Mouse (Mus musculus) myocyte (in vitro differentiated cells): Measurements from ENCODE around the gene Ccdc136. TPM values are rescaled to one million over a fixed set of nuclear protein-coding genes. Genes with fewer than 3 reads are reported as not detected.

Source experiments
- H3K27me3 ChIP-seq: one replicate; pipeline ENCODE4 v1.6.1; 2011; ENCODE audit not compliant: control insufficient read depth, insufficient read depth, insufficient read length
- H3K36me3 ChIP-seq: one replicate; pipeline ENCODE4 v1.6.1; 2011; ENCODE audit not compliant: control insufficient read depth, insufficient read depth
- H3K4me2 ChIP-seq: one replicate; pipeline ENCODE4 v1.6.1; 2011; ENCODE audit warnings: low read depth, control low read depth
- H3K4me3 ChIP-seq: one replicate; pipeline ENCODE4 v1.5.1; 2011; ENCODE audit warnings: mild to moderate bottlenecking, control low read depth, moderate library complexity
- H3K79me2 ChIP-seq: one replicate; pipeline ENCODE4 v1.6.1; 2011; ENCODE audit not compliant: control insufficient read depth, insufficient read depth
- H3ac ChIP-seq: one replicate; pipeline ENCODE4 v1.6.1; 2011; ENCODE audit not compliant: control insufficient read depth, insufficient read length
- CEBPB ChIP-seq: IDR thresholded peaks from 2 replicates; pipeline ENCODE4 v1.6.1; 2011; ENCODE audit warnings: mild to moderate bottlenecking, moderate library complexity; ENCODE audit not compliant: poor library complexity, insufficient read depth, severe bottlenecking
- E2F4 ChIP-seq: IDR thresholded peaks from one replicate; pipeline ENCODE4 v1.6.1; 2011; ENCODE audit warnings: mild to moderate bottlenecking, control low read depth, moderate library complexity; ENCODE audit not compliant: insufficient read depth
- MAX ChIP-seq: IDR thresholded peaks from one replicate; pipeline ENCODE4 v1.6.1; 2011; ENCODE audit warnings: low read depth, mild to moderate bottlenecking, control low read depth
- MYOD1 ChIP-seq, 3 experiments: IDR thresholded peaks; one replicate each; pipeline ENCODE4 v1.6.1; 2011; ENCODE audit warnings: control low read depth in 2 of 3, low read depth in 2 of 3, mild to moderate bottlenecking in 2 of 3, moderate library complexity in 1 of 3; ENCODE audit not compliant: insufficient read length in 2 of 3, control insufficient read depth in 1 of 3
- MYOG ChIP-seq, 3 experiments: IDR thresholded peaks; one replicate each; pipeline ENCODE4 v1.6.1; 2011; ENCODE audit warnings: control low read depth in 2 of 3, low read depth in 2 of 3, mild to moderate bottlenecking in 2 of 3; ENCODE audit not compliant: insufficient read length in 2 of 3, control insufficient read depth in 1 of 3, insufficient read depth in 1 of 3
- POLR2A ChIP-seq: IDR thresholded peaks from one replicate; pipeline ENCODE4 v1.6.1; 2011; ENCODE audit warnings: low read depth, mild to moderate bottlenecking, control low read depth, moderate library complexity; ENCODE audit not compliant: insufficient read length
- POLR2AphosphoS2 ChIP-seq: IDR thresholded peaks from one replicate; pipeline ENCODE4 v1.6.1; 2011; ENCODE audit warnings: low read depth, control low read depth; ENCODE audit not compliant: insufficient read length
- REST ChIP-seq: IDR thresholded peaks from one replicate; pipeline ENCODE4 v1.6.1; 2011; ENCODE audit warnings: mild to moderate bottlenecking, control low read depth, moderate library complexity; ENCODE audit not compliant: insufficient read depth, insufficient read length
- SRF ChIP-seq: IDR thresholded peaks from one replicate; pipeline ENCODE4 v1.6.1; 2011; ENCODE audit warnings: low read depth; ENCODE audit not compliant: control insufficient read depth, insufficient read length
- TCF12 ChIP-seq: IDR thresholded peaks from one replicate; pipeline ENCODE4 v1.6.1; 2011; ENCODE audit warnings: mild to moderate bottlenecking, control low read depth; ENCODE audit not compliant: poor library complexity, insufficient read depth, severe bottlenecking
- TCF3 ChIP-seq: IDR thresholded peaks from one replicate; pipeline ENCODE4 v1.6.1; 2011; ENCODE audit warnings: low read depth, control low read depth; ENCODE audit not compliant: insufficient read length
- USF1 ChIP-seq: IDR thresholded peaks from one replicate; pipeline ENCODE4 v1.6.1; 2011; ENCODE audit warnings: low read depth, mild to moderate bottlenecking, control low read depth, moderate library complexity
- polyA plus RNA-seq: library from polyadenylated mRNA; unstranded; fragments of >200 nt; fragmentation: generic; extraction: Trizol; gene quantifications from one replicate; pipeline ENCODE4 v1.2.1, GENCODE M21; 2012; ENCODE audit warnings: missing spikeins

Ccdc136 gene
- polyA plus RNA-seq, 1 experiment, result 16.7 TPM

DNA sequence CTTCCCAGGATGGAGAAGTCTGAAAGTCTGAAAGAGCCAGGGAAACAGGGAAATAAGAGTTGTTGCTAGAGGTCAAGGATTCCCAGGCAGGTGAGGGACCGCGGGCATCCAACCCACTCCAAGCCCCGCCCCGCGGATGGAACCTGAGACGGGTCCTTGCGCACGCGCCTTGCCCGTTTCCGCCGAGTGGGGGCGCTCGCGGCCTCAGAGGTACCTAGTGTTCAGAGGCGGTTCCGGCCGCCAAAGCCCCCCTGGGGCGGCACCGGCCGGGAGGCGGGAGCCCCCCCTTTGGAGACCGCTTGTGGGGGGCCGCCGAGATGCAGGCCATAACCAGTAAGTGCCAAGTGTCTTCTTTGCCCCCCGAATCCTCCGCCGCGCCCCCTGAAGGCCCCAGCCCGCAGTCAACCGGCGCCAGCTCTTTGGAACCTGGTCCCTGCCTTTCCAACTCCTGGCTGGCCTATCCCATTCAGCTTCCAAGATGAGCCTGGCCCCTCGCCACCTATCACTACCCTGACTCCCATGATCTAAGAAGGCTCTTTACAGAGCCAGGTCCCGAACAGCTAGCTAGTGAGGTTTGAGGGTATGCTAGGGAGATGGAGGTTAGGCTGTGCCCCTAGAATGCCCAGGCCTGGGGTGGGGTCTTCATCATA is 6.7 kb downstream of the Ccdc136 start:
- Histone ChIP-seq H3K36me3 (no peaks in the 10 kb centered on the region), H3K4me2 (no peak overlapping the region), H3K4me3 (no peak overlapping the region), H3ac (no peak overlapping the region), H3K27me3 (no peaks in the 10 kb centered on the region), H3K79me2 (no peaks in the 10 kb centered on the region)
- TF ChIP-seq MYOD1 (IDR thresholded peaks at IDR 0.05; ENCODE audit: control insufficient read depth in 1 of 3, insufficient read length in 2 of 3, low read depth in 2 of 3) (no peak), CEBPB (no peak), MYOG (IDR thresholded peaks at IDR 0.05; ENCODE audit: control insufficient read depth in 1 of 3, insufficient read depth in 1 of 3, insufficient read length in 2 of 3, low read depth in 2 of 3) (no peak), POLR2AphosphoS2 (no peak), SRF (no peak), USF1 (no peak), POLR2A (no peak), TCF3 (no peak), MAX (no peak), E2F4 (no peak), TCF12 (no peak), REST (no peak)

DNA sequence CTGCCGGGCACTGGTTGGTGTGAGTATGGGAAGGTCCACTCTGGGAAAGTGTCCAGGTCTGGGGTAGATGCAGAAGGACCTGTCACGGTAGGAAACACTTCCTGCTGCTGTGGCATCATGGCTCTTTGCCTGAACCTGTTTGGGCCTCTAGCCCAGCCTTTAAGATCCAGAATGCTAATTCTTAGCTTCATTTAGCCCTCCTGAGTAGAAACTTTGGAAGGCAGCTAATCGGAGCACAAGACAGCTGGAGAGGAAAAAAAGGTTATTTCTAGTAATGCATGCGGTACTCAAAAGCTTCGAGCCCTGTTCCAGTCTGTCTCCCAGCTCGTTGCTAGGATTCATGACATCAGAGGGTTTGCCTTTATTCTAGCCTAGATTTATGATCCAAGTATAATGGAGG is 10.3 kb downstream of the Ccdc136 start:
- Histone ChIP-seq H3K79me2 (no peaks in the 10 kb centered on the region), H3K27me3 (no peaks in the 10 kb centered on the region), H3ac (no peak overlapping the region), H3K4me2 (no peak overlapping the region), H3K36me3 (no peaks in the 10 kb centered on the region), H3K4me3 (no peak overlapping the region)
- no peak for TF ChIP-seq REST
- TF ChIP-seq POLR2A, result no peak
- no peak for TF ChIP-seq TCF3
- TF ChIP-seq MAX, result no peak
- no peak for TF ChIP-seq POLR2AphosphoS2
- TF ChIP-seq MYOD1 (IDR thresholded peaks at IDR 0.05; ENCODE audit: control insufficient read depth in 1 of 3, insufficient read length in 2 of 3, low read depth in 2 of 3), result no peak
- TF ChIP-seq TCF12, result no peak
- TF ChIP-seq SRF, result no peak
- TF ChIP-seq E2F4, result no peak
- TF ChIP-seq MYOG (IDR thresholded peaks at IDR 0.05; ENCODE audit: control insufficient read depth in 1 of 3, insufficient read depth in 1 of 3, insufficient read length in 2 of 3, low read depth in 2 of 3), result no peak

DNA sequence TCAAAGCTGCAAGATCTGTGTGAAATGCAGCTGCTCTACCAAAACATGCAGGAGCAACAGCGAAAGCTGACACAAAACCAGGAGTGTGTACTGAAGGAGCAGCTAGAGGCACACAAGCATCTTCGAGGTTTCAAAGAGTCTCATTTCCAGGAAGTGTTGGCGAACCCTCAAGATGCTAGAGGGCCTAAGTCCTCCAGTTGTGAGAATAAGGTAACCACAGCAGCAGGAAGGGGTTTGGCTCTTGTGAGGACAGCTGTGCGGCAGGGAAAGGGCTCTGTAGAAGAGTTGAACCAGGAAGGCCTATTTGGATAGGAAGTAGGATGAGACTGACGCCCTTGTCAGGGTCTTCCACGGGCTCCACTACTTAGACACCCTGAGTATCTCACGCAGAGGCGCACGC is 19.3 kb downstream of the Ccdc136 start:
- Histone ChIP-seq H3ac (no peak overlapping the region), H3K27me3 (no peaks in the 10 kb centered on the region), H3K79me2 (no peaks in the 10 kb centered on the region), H3K36me3 (peaks cover 3% of the 10 kb centered on the region), H3K4me2 (no peak overlapping the region), H3K4me3 (no peak overlapping the region)
- TF ChIP-seq CEBPB (no peak), POLR2A (no peak), REST (no peak), MYOG (IDR thresholded peaks at IDR 0.05; ENCODE audit: control insufficient read depth in 1 of 3, insufficient read depth in 1 of 3, insufficient read length in 2 of 3, low read depth in 2 of 3) (no peak), USF1 (no peak), MYOD1 (IDR thresholded peaks at IDR 0.05; ENCODE audit: control insufficient read depth in 1 of 3, insufficient read length in 2 of 3, low read depth in 2 of 3) (no peak), MAX (no peak), TCF3 (no peak), SRF (no peak), TCF12 (no peak), POLR2AphosphoS2 (no peak), E2F4 (no peak)

DNA sequence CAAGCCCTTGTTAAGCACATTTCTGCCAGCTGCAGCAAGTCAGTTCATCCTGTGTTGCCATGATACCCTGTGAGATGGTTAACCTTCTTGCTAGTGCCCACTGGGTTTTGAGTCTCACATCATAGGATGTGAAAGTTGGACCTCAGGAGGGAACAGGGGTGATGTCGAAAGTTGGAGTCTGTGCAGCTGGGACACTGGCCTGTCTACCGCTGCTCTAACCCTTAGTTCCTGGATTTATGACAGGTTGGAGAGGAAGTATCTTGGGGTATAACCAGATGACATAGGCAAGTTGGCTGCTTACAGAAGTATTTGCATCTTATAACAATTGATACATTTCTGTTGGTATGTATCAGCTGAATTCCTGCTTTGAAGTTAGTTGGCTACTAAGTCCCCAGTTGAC is 24.5 kb downstream of the Ccdc136 start:
- H3K4me3 ChIP-seq, result no peak overlapping the region
- no peaks in the 10 kb centered on the region for H3K36me3 ChIP-seq
- no peak for TF ChIP-seq MYOD1 (IDR thresholded peaks at IDR 0.05; ENCODE audit: control insufficient read depth in 1 of 3, insufficient read length in 2 of 3, low read depth in 2 of 3)
- no peaks in the 10 kb centered on the region for H3K27me3 ChIP-seq
- no peaks in the 10 kb centered on the region for H3K79me2 ChIP-seq
- H3ac ChIP-seq, result no peak overlapping the region
- H3K4me2 ChIP-seq, result no peak overlapping the region

DNA sequence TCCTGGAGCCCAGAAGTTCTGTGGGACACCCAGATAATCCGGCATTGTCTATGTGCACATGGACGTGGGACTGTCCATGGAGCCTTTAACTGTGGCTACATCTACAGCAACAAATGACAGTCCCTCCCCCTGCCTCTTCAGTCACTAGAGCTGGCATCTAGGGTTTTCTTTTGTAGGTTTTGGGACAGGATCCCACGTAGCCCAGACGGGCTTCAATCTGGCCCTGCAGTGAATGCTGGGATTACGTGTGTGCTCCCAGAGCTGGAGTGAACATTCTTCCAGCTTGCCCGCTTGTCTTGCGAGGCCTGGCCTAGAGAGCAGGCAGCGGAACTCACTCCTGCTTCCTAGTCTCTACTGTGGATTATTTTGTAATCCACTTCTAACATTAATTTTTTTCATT is 29.0 kb downstream of the Ccdc136 start:
- no peak overlapping the region for H3K4me3 ChIP-seq
- H3K79me2 ChIP-seq, result no peaks in the 10 kb centered on the region
- no peak overlapping the region for H3ac ChIP-seq
- H3K4me2 ChIP-seq, result no peak overlapping the region
- H3K36me3 ChIP-seq, result no peaks in the 10 kb centered on the region
- TF ChIP-seq REST (no peak), CEBPB (no peak), TCF12 (no peak), SRF (no peak), E2F4 (no peak), POLR2AphosphoS2 (no peak), TCF3 (no peak), MYOG (IDR thresholded peaks at IDR 0.05; ENCODE audit: control insufficient read depth in 1 of 3, insufficient read depth in 1 of 3, insufficient read length in 2 of 3, low read depth in 2 of 3) (no peak), MYOD1 (IDR thresholded peaks at IDR 0.05; ENCODE audit: control insufficient read depth in 1 of 3, insufficient read length in 2 of 3, low read depth in 2 of 3) (no peak), POLR2A (no peak), MAX (no peak), USF1 (no peak)
- no peaks in the 10 kb centered on the region for H3K27me3 ChIP-seq
